Mouse (Mus musculus) MEL-GATA-1-ER (cell line): ENCODE data around the gene Ttyh2.

Source experiments
- DNase-seq: peaks from one replicate; pipeline ENCODE4 v3.0.0-alpha.2; 2012; ENCODE audit warnings: low read depth; ENCODE audit errors: extremely low read depth

The Ttyh2 gene

DNA sequence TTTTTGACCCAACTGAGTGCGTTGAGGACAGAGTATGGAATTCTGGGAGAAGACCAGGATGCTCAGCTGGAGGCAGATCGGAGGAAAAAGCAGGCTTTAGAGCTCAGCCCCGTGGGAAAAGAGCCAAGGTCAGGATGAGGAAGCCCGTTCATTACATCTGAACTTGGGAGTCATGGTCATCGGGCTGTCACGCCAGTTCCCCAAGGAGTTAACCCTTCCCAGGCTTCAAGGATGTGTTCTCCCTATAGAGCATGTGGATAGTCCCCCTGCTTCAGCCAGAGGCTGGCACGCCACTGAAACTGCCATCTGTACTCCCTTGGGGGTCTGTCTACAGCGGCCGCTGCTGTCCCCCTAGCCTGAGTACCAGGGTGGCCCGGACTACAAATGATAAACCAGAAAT, 5.1 kb downstream of the Ttyh2 start:
- DNase-seq, result no peak

DNA sequence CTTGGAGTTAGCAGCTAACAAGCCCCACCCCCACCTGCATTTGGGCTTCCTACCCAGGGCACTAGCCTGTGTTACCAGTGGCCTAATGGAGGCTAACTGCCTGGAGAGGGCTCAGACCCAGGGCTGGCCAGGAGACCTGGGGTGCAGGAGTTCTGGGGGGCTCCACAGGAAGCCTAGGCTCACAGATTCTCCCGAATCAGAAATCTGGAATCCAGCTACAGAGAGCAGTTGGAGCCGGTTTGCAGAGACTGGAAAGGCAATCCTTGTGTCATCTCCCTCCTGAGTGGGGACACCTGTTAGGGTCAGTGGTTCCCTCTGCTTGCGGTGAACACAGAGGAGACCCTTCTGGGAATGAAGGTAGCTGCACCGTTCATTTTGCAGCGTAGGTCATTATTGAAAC, 5.8 kb downstream of the Ttyh2 start:
- DNase-seq, result no peak

DNA sequence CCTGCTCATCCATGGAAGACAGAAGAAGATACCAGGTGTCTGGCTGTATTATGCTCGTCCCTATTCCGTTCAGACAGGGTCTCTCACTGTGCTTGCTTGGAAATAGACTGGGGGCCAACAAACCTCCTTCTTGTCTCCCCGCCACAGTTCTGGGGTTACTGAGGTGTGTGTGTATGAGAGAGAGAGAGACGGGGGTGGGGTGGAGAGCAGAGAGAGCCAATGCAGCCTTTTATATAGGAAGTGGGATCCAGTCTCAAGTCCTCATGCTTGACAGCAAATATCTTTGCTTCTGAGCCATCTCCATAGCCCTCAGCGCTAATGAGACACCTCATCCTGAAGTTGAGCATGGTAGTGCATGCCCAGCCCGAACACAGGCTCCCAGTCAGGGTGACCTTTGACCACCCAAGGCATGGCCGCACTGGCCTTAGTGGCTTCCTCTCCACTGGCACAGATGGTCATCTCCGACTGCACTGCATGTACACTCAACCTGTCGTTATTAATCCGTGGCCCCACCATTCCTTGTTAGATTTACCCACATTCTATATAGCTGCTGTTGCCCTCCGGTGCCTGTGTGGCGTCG, 7.2 kb downstream of the Ttyh2 start:
- no peak for DNase-seq

DNA sequence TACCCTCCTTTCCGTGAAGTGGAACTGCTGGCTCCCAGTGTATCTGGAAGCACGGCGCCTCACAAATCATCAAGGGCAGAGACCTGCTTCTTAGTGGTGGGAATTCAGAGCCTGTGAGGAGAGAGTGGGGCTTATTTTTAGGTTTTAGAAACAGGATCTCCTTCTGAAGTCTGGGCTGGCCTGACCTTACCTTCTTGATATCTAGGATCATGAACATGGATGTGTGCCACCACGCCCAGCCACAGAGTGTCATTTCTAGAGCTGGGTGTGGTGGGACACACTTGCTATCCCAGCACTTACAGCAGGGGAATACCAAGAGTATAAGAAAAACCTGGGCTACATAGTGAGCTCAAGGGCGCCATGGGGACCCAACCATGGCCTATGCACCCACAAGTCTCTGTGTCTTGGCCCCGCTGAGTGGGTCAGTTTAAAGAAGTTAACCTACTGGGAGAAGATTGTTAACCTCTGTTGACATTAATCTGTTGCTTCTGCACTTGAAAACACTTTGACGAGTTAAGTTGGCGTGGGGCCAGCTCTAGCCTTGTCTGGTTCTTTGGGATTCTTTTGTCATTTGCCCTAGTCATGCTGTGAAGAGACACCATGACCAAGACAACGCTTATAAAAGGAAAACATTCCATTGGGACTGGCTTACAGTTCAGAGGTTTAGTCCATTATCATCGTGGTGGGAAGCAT, 7.9 kb downstream of the Ttyh2 start:
- DNase-seq, result no peak

DNA sequence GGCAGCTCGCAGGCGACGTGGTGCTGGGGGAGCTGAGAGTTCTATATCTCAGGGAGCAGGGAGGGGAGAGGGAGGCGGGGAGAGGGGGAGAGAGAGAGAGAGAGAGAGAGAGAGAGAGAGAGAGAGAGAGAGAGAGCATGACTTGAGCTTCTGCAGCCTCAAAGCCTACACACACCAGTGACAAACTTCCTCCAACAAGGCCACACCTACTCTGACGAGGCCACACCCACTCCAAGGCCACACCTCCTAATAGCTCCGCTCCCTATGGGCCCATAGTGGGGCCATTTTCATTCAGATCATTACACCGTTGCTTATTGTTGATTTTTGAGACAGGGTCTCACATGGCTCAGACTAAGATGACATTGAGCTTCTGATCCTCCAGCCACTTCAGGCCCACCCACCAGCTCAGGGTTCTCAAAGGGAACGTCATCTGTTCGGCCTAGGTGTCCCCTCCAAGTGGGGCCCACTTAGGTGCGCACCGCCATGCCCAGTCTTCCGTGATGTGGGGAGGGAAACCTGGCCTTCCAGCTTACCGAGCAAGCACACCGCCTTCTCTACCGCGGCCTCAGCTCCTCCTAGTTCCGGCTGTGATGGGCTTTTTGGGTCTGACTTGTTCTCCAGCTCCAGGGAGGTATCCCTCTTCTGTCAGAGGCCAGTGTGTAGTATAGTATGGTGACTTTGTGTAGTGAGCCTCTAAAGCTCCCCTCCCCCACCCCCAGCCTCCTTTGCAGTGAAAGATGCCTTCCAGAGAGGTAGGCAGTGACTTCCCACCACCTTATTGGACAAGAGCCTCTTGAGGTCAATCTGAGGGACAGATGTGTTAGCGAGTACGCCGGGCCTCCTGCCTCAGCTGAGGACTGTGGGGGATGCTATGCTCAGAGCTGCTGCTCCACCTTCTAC, 8.7 kb downstream of the Ttyh2 start:
- DNase-seq, result no peak

DNA sequence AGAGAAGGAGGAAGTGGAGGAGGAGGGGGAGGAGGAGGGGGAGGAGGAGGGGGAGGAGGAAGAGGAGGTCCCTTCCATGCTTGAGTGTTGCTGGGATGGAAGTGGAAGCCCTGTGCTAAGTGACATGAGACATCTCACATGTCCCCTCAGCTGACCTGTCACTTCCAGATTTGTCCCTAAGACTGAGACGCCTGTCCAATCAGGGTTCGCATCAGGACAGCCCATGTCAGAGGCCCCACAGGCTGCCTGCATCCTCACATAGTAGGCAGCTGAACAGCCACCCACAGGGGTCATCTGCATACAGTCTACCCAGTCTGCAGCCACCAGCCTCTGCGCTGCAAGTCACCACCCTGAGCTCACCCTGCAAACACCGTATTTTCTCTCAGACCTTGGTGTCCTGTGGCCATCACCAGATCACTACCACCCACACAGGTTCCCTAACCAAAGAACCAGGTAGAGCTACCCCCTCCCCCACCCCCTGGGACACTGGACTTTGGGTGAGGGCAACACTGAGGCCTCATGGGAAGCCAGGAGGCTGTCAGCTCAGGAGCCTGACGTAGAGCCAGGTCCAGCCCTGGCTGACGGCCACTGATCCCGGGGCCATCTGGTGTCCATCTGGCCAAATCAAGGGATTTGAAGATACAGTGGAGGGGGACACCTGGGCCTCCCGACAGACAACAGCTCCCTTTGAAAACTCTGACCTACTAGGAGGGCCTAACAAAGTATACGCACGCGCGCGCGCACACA, 9.6 kb downstream of the Ttyh2 start:
- DNase-seq, result no peak

DNA sequence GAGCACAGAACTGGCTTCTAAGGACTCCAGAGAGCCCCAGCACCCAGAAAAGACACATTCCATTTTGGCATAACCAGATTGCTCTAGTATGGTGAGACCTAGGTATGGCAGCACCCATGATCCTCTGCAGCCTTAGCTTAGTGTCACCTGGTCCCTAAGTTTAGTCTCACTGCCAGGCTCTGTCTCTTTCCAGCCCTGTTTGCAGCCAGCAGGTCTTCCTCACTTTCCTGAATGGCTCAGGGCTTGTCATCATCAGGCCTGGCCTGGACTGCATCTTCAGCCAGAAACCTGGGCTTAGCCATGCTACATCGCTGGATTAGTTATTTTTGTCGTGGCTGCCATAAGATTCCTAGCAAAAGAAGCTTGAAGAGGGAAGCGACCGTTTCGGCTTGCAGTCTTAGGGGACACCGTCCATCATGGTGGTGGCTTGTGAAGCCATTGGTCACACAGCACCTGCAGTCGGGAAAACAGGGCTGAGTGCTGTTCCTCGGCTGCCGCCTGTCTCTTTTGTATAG, 10.4 kb downstream of the Ttyh2 start:
- DNase-seq, result no peak

DNA sequence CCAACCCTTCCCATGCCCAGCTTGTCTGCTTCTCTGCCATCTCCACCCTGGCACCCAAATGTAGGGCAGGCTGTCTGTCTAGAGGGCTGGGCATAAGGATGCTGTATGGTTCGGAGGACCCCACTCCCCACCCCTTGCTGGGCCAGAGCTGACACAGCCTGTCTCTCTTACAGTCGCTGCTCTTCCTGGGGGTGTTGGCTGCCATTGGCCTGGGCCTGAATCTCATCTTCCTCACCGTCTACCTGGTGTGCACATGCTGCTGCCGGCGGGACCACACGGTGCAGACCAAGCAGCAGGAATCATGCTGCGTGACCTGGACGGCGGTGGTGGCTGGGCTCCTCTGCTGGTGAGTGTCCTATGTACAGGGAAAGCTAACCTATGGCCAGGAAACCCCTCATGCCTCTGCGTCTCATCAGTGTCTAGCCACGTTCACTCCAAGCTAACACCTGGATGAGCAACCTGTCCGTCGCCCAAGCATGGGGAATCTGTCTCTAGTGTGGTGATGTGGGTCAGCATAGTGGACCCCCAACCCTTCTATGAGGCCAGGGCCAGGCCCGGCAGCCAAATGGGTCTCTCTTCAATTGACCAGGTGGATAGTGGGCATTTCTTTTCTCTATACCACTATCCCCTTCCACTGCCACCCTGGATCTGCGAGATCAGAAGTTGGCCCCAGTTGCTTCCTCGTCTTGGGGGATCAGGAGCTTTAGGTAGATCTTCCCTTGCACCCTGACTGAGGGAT, 11.2 kb downstream of the Ttyh2 start:
- DNase-seq, result no peak

DNA sequence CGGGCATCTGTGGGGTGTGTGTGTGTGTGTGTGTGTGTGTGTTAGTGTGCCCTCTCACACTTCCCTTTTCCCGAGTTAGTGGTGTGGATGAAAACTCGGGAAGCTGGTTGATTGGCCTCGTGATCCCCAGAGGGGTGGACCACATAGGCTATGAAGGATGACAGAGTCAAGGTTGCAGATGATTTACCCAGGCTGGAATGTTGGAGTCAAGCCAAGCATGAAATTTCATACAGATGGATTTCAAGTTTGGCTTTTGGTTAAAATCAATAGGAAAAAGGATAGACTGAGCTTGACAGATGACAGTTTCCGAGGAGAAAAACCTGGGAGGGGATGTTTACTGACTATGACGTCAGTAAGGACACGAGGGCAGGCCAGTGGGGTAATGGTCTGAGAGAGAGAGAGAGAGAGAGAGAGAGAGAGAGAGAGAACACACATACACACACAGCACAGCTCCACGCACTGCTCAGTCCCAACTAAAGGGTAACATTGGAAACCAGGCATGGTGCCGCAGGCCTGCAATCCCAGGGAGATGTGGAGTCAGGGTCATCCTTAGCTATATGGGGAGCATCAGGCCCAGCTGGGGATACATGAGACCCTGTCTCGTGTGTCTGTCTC, 12.4 kb downstream of the Ttyh2 start:
- no peak for DNase-seq

DNA sequence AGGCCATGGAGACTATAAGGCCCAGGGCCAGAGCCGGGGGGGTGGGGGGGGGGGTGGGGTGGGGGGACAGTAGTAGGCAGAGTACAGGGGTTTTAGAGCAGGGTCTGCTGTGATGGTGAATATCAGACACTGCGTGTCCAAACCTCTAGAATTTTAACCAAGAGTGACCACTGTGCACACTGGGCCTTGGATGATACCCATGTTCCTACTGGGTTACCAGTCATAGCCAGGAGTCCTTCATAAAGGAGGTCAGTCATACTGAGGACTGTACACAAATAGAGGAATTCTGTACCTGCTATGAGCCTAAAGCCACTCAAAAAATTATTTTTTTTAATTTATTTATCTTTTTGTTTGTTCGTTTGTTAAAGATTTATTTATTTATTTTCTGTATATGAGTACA, 13.5 kb downstream of the Ttyh2 start:
- DNase-seq, result no peak

DNA sequence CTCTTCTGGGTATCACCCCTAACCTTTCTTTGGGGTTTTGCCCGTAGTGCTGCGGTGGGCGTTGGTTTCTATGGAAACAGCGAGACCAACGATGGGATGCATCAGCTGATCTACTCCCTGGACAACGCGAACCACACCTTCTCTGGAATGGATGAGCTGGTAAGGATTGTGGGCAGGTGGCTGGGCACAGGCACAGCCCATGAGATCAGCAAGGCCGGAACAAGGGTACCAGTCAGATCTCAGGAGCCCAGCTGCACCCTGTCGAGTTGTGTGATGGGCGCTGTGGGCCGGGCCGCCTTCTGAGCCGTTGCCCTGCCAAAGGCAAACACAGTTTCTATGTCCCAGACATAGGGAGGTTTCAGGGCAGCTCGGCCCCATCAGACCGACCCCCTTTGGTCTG, 15.0 kb downstream of the Ttyh2 start:
- DNase-seq, result no peak

DNA sequence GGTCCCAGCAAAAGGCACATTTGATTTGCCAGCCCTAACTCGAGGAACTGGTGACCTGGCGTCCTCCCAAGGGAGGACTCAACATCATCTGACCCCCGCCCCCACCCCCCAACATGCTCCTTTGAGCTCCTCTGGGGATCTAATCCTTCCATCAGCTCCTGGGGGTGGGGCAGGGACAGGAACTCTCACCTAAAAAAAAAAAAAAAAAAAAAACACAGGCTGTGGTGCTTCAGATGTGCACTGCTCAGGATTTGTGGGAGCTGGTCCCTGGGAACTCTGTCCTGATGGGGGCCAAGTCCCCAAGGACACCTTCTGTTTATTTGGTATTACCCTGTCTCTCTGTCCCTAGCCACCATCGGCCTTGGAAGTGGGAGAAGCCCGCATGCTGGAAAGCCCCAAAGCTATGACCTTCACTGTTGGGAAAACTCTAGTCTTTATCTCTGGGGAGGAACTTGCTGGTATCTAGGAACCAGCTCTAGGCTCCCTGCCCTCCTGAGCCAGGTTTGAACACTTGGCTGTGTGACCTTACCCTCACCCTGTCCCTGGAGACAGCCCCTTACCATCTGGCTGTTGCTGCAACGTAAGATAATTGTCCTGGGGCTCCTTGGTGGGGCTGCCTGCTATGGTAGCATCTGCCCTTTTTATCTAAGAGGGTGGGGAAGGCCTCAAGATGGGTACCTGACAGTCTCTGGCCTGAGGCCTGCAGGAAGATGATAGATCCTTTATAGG, 16.4 kb downstream of the Ttyh2 start:
- no peak for DNase-seq

DNA sequence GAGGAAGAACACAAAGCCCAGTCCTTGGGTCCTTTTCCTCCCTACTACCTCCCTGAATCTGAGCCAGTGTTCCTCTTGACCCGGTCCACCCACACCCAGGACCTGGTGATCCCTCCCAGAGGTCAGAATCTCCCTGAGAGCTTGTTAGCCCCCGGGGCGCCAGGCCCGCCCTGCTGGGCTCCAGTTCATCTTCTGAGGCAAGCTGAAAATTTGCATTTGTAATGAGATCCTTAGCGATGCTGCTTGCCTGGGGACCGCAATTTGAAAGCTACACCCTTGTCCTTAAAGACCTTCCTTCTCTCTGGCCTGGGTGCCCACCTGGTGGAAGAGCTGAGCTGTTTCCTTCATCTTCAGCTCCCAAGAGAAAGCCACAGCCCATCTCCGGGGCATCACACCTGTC, 17.4 kb downstream of the Ttyh2 start:
- DNase-seq, result no peak

DNA sequence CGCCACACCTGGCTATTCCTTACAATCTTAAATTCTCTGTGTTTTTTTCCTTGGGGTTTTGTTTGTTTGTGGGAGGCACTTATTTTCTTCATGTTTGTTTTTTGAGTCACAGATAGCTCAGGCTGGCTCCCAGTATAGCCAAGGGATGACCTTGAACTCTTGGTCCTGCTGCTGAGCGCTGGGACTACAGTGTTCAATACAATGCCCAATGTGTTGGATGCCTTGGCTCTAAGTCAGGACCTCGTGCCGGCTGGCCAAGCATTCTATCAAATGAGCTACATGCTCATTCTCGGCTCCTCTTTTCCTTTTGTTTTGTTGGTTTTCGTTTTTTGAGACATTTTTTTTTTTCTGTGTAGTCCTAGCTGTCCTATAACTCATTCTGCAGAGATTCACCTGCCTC, 18.2 kb downstream of the Ttyh2 start:
- DNase-seq, result no peak

DNA sequence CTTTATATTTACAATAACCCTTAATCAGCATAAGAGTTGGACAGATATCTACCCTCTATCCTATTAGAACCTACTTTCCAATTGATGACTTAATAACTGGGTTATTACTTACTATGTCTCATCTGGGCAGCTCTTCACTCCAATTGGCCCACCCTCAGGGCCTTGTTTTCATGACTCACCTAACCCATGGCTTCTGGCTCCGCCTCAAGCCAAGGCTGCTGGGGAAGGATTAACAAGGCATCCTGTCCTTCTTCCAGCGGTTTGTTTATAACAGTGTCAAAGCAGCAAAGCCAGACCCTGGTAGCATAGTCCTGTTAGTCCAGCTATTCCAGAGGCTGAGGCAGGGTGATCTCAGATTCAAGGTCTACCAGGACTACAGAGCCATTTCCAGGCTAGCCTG, 19.2 kb downstream of the Ttyh2 start:
- DNase-seq, result no peak

DNA sequence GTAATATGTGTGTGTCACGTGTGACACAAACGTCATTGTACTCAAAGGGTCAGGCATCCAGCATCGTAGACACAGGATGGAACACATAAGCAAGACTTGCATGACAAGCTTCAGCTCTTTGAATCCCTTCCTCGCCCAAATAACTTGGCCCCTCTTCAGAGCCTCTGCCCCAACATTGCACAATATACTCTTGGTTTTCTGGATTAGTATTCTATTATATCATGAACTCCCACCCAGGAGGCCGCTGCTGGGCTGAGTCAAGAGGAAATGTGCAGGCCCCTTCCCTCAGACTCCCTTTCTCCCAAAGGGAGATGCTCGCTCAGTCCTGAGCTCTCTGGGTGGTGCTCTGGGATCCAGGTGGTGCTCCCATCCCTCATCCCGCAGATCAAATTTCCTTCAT, 23.3 kb downstream of the Ttyh2 start:
- DNase-seq, result no peak

DNA sequence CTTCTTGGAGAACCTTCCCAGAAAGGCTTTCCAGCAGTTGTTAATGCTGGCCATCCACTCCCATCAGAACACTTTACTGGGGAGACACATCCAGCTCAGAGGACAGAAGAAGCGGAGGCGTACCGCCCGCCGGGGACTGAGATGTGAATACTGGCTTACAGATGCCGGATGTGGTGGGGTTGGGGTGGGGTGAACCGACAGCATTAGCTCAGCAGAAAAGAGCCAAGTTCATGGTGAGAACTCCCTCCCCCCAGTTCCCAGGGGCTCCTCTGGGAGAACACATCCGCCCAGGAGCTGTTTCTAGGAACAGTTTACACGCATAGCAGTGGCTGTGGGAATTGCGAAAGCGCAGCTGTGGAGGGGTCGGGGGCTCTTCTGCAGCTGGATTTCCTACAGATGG, 24.3 kb downstream of the Ttyh2 start:
- DNase-seq, result no peak

DNA sequence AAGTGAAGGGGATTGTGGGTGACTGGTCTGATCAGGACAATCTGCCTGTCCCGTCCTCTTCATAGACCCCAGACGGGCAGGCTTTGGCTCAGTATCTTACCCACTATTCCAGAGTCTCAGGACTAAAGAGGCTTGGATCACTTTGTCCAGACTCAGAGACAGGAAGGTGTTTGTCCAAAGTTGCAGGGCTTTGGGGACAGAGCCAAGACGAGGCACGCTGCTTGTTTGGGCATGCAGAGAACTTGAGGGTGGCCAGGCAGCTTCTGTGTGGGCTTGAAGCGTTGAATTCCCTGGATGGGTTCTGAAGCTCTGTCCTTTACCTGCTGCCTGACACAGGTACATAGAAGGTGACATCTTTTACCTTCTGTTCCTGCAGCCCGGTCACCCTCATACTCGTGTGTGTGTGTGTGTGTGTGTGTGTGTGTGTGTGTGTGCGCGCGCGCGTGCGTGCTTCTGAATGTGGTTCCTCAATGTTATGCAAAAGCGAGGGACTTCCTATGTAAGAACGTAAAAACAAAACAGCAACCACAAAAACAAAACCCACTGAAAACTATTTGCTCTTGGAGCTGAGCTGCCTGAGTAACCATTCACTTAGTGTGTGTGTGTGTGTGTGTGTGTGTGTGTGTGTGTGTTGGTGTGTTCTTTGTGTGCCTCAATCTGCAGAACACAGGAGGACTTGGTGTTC, 27.2 kb downstream of the Ttyh2 start:
- no peak for DNase-seq

DNA sequence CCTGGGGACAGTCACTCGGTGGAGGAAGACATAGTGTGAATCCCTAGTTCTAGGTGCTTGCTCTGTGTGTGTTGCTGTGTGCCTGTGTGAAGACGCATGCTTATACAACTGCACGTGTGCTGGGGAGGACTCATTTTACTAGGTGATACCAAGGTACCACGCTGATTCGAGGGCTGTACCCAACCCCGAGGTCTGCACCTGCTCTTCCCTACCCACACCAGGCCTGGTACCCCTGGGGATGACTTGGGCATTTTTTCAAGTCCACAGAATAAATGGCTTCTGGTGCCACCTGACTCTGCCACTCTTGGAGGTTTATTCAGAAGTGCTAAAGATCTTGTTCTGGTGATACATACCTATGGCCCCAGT, 27.7 kb downstream of the Ttyh2 start:
- DNase-seq, result no peak
